Mouse (Mus musculus): ENCODE measurements around the gene Gm21256. TPM values are rescaled to one million over a fixed set of nuclear protein-coding genes. Genes with fewer than 3 reads are reported as not detected.
"Not testable (repeated sequence)": the region's sequence is repeated elsewhere in the genome, so short reads cannot be mapped to it uniquely, and the experiment has no call there.

The Gm21256 gene
- total RNA-seq (2021): not detected

DNA sequence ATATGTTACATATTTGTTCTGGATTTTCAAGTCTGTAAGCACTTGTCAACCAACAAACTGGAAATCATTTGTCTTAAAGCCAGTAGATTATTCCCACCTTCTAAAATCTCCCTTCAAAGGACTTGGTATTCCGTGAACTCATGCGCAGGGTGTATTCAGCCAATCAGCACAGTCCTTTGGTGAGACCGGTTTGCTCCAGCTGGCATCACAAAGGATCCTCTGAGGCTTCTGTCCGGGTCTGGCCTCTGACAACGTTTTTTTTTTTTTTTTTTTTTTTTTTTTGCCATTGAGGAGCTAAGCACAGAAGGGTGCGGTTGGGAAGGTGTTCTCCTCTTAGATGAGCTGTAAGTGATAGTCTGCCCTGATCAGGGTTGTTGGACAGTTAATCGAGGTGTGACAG lies at the start of gene Gm21256:
Gene Gm21256, plus strand, starts transcription at position 301 of the 400 bp plus-strand sequence.
- not testable (repeated sequence) for DNase-seq

Other genes with a start within 250 kb of the Gm21256 start
- not detected for gene Gm21170, start 240.1 kb downstream of the Gm21256 start, total RNA-seq (2021)